Mouse (Mus musculus) G1E-ER4 (cell line): ENCODE measurements at regions not wholly inside any gene's neighbourhood (a gene's known extent, or its start where the extent isn't known, plus 50 kb on each side); places are given as distances from the start of the nearest gene placed in this dataset.

Experiments used
- GATA1 ChIP-seq: IDR thresholded peaks from one replicate; pipeline ENCODE4 v1.8.0; 2012; ENCODE audit warnings: low read length, inconsistent platforms

DNA sequence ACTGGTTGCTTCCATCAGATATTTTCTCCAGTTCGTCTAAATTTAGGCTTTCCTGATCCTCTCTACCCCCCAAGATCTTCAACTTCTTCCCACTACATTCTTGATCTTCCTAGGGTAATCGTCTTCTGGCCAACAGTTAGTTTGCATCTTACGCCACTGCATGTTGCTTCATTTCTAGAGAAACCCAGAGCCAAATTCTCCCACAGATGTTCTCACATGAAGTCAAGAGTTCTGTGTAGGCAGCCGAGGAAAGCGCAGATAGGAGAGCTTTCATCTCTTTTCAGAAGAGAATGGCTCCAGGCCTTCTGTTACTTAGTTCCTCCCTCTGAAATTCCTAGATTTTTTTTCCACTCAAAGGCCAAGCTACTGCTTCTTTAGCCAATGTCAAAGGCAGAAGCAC is 179.9 kb downstream of the Fgf10 start:
- TF ChIP-seq GATA1, result no peak

DNA sequence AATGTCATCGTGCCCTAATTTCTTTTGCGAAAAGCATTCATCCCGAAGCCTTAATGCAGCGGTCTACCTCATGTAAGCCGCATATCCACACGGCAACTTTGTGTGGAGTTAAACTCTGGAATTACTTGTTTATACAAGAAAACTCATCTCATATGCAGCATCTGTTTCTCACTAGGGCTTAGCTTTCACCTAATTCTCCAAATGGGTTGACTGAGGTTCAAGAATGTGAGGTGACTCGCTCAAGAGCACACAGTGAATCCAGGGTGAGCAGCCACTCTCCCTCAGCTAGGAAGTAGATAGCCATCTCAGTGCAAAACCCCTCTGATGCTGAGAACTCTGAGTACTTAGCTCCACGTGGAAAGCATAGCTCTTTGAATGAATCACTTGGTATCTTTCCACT is 181.1 kb downstream of the Fgf10 start:
- no peak for TF ChIP-seq GATA1

DNA sequence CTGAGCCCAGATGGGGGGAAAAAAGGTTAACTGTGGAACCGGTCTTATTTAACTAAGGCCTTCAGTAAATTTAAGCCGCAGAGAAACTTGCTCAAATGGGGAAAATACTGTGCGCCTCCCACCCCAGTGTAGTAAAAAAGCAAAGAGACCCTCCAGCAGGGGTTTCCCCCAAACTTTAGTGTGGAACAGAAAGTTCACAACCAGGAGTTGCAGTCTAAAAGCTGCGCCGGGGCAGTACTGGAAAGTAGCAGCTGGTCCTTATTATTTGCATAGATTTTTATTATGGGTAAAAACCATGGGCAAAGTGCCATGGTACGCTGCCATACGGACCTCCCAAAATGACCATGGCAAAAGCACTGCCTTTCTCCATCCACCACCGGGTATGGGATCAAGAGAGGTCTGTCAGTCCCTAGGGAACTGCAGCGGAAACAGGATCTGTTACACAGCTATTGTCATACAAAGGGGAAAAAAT is 216.8 kb downstream of the Fgf10 start:
- no peak for TF ChIP-seq GATA1

DNA sequence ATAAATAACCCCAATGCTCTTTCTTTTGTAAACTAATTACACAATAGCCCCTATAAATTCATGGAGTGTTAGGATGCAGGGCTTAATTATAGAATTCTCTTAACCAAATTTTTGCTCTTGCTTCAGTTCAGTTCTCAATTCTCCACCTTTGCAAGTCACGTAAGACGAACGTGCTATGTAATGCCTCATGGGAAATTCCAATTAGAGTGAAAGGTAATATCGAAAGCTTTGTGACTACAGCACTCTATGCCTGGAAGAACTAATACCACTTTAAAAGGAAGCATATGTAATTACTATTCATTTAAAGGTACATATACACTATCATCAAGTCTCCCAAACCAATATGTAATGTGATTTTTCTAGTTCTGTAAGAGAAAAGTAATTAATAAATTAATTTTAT is 225.5 kb downstream of the Fgf10 start:
- no peak for TF ChIP-seq GATA1

DNA sequence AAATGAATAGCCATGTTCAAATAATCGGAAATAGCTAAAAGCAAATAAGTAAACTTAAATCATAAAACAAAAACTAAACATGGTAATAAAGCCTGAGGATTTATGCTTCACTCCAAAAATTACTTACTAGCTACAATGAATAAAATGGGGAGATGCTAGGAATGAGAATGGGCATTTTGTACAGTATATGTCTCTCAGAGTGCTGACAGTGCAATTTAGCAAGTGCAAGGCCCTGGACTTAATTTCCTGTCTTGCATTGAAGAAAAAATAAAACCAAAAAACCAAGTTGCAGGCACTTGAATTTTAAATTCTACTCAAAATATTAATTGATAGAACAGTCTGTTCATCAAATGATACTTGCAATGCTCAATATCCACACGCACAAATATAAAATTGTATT is 232.4 kb downstream of the Fgf10 start:
- no peak for TF ChIP-seq GATA1

DNA sequence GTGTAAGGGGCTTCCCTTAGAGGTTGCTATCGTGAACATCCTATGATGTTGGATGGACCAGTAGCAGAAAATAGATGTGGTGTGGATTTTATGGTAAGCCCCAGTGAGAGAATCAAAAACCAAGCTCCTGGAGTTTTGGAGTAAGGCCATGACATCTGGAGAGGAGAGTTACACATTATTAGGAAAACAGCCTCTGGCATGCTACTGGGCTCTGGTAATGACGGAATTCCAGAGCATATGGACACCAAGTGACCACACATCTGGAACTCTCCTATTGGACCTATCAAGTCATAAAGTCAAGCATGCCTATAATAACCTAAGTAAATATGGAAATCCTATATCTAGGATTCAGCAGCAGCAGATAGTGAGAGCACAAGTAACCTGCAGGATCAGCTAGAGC is 240.8 kb downstream of the Fgf10 start:
- no peak for TF ChIP-seq GATA1

DNA sequence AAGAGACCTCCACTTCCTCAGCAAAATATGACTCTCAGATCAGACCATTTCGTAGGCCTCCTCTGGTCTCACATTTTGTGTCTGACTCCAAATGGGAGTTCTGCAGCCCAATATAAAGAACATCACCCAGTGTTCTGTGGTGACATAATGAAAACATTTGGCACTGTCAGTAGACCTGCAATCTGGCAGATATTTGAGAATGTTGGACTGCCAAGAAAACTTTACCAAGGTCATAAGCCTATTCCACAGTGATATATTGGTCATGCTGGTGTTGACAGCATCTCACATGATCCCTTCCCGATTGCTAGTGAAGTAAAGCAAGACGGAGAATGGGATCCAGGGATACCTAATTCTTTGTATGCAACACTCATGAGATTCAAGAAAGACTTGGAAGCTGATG is 271.2 kb downstream of the Fgf10 start:
- no peak for TF ChIP-seq GATA1

DNA sequence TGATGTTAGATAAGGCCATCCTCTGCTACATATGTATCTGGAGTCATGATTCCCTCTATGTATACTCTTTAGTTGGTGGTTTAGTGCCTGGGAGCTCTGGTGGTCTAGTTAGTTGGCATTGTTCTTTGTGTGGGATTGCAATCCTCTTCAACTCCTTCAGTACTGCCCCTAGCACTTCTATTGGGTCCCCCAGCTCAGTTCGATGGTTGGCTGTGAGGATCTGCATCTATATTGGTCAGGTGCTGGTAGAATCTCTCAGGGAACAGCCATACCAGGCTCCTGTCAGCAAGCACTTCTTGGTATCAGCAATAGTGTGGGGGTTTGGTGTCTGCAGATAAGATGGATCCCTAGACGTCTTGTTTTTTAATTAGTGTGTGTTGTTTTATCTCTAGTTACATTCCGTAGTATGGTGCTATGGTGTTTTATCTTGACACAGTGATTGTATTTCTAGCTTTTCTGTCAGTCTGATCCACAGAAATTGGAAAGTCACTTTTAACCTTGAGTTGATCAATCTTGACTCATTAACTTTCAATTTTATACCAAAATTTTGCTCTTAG is 296.6 kb downstream of the Fgf10 start:
- TF ChIP-seq GATA1, result peak; percentile 60

DNA sequence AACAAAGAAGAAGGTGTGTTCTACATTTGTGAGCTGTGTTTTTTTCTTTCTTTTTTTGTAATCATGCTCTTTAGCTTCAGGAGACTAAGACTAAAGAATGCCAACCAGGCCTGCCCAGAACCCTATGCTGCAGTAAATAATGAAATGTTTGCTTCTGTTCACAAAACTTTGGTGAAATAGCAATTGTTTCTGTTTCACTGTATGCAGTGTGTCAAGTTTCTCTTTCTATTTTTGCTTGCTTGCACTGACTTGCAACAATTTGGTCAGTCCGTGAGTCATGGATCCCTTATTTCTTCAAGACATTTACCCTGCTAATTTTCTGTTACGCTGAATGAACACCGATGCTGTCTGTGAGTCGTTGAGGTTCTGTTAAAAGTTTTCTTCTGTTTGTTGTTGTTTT is 298.1 kb downstream of the Fgf10 start:
- no peak for TF ChIP-seq GATA1

DNA sequence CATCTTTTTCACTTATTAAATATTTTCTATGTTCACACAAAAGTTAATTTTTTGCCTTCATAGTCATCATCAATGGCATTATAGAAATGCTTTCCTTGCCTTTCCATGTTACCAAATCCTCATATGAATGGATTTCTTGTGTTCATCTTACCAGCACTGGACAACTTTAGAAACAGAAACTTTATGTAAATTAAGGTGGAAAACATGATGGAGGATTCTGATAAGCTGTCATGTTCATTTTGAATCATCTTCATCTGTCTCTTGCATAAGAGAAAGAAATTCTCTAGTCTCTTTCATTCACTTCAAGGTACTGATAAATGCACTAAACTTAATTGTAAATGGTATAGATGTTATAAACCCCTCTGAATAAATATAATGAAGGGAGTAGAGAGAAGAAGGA is 305.4 kb downstream of the Fgf10 start:
- TF ChIP-seq GATA1, result no peak

DNA sequence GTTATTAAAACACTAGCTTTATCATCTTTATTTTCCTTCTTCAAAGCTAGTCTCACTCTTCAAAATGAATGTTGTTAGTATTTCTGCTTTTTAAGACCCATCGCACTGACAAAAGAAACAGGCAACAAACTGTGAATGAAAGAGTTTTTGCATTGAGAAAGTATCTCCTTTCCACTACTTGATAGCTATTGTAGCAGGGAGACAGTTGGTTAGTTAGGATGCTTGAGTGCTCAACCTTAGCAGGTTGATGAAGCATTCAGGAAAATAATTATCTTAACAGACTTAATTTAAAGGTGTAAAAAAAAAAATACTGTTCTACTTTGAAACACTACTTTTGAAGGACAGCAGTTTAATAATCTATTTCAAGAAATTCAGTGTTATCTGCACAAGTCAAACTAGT is 305.9 kb downstream of the Fgf10 start:
- TF ChIP-seq GATA1, result no peak

DNA sequence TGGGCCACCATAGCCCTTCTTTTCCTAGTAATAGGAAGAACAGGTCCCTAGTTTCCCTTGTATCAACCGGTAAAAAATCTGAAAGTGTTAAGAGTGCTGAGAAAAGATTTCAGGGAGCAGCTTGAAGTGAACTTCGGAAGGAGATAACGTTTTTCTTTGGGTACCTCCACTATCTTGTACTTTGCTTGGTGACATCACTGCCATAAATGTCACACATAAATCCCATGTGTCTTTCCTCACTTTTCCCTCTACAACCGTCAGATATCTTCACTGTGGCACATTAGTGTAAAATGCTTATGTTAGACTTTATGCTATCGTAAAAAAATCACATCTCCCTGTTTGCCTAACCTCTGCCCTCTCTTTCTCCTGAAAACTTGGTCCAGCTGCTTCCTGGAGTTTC is 309.9 kb downstream of the Fgf10 start:
- TF ChIP-seq GATA1, result no peak

DNA sequence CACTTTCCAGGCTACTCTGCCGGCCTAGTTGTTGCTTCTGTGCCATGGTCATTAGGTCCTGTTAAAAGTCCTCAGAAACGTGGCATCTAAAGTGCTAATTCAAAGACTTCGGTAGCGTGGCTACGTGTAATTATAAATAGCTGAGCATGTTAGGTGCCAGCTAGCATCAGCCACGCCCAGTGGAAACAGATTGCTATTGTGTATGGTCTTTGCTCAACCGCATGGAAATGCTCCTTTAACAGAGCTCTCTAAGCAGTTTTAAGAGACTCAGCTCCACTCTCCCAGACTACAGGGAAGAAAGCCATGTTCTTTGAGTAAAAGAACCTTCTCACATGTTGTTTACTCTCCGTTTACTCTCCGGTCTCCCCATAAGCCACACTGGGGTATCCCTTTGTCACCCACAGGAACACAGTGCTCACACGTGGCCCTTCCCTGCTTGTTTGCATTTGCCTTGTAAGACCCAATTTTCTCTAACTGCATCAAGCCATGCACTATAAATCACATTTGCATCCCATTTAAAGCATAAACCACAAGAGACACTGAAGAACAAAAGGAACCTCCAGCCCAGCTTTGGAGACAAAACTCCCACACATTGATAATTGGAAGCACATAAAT is 311.7 kb downstream of the Fgf10 start:
- no peak for TF ChIP-seq GATA1

DNA sequence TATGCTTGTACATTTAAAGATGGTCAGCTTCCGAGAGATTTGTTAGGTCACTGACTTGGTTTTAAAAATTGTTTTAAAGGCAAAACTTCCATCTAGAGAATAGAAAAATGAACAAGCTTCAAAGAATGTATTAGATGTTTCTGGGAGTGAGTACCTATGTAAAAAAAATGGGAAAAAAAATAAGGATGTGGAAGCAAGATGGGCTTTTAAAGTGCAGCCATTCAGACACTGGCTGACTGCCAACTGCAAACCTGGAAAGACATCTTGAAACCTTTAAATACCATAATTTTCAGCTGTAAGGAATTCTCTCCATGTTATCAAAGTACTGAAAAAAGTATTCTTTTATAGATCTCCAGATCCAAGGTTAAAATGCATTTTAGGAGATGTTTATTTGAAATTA is 315.7 kb downstream of the Fgf10 start:
- TF ChIP-seq GATA1, result no peak

DNA sequence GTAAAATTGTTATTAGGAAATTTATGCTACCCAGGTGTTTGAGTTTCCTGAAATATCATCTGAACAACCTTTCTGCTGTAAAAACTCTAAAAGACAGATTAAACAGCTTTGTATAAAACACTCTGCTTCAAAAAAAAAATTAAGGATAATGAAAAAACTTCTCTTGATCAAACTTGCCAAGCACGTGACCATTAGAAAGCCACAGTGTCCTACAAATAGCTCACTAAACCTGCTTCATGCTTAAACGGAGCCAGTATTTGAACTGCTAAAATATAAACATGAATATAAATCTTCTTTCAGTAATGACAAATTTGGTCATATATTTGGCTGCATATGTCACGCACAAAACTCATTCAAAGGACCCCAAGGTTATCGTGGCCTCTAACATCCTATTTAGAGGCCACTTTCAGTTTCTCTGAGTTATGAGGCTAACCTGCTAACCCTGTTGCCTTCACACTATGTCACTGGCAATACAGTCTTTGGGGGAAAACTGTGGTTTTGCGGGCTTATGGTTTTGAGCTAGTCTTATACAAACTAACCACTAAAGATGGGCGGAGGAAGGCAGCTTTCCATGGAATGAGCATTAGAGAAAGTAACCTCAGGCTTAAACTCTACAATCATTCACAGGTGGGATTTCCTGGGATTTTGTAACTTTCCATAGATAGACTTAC is 355.8 kb downstream of the Fgf10 start:
- TF ChIP-seq GATA1, result no peak

DNA sequence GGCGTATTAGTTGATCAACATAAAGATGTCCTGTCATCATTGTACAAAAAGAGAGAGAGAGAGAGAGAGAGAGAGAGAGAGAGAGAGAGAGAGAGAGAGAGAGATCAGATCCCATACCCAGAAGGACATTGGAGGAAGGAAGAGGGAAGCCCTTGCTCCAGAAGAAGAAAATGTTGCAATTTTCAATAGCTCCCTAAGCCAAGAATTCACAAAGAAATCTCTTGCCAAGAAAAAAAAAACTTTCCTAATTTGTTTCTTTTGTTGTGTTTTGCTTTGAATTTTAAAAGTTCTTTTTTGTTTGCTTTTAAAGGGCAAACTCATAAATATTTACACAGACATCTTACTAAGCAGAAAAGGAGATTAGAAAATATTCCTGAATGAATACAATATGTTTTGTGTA is 370.0 kb downstream of the Fgf10 start:
- TF ChIP-seq GATA1, result no peak

DNA sequence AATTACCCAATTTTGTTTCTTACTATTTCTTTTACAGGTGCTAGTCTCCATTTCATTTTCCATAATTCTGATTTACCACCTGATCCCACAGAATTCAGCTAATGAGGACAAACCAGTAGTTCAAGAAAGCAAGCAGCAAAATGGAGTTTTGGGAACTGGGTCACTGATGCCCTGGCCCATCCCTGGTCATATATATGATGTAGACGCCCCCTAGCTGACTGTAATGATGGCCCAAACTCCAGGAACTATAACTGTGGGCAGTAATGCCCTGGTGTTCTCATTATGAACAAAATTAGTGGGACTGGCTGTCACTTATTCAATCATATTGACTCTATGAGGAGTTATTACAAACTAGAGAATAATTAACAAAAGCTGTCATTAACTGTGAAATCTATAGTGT is 375.5 kb downstream of the Fgf10 start:
- TF ChIP-seq GATA1, result no peak
